Mouse (Mus musculus): ENCODE results near the gene Nat8. TPM values are rescaled to one million over a fixed set of nuclear protein-coding genes. Genes with fewer than 3 reads are reported as not detected.
"Not testable (repeated sequence)": the region's sequence is repeated elsewhere in the genome, so short reads cannot be mapped to it uniquely, and the experiment has no call there.

Nat8 gene
- polyA plus RNA-seq, 1 experiment from 2014 or later, result not detected

DNA sequence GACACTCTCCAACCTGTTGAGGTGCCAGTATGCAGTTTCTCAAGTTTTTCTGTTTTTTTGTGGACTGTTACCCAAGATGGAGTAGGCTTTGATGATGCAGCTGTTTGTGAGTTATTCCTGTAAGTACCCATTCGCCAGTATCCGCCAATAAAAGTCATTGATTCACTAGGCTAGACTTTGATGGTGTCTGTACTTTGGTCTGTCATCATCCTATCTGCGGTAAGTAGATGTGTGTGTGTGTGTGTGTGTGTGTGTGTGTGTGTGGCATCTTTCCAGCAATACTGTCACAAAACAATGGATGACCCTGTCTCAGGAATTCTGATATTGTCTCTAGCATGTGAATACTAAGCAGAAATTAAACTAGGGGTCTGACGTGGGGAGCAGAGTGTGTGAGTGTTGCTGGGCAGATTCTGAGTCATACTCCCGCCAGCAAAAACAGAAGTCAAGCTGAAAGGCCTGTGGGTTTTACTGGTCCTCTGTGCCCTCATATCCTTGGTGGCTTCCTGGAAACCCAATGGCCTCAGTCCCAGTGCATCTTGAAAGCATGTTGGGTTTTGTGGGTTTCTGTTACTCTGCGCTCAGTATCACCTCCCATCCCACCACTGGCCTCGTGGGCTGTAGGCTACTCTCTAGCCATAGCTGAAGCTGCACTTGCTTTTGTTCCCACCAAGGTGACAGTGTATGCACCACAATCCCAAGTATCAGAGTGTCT lies 19.3 kb upstream of the Nat8 start:
- WGBS, result 92% methylated on average over 7 of the region's 7 CpGs
- no peaks in the 10 kb centered on the region for H3K27me3 ChIP-seq (replicated peaks)
- no peaks in the 10 kb centered on the region for H3K9me3 ChIP-seq
- no peak overlapping the region for H3K4me3 ChIP-seq
- H3K36me3 ChIP-seq, result no peaks in the 10 kb centered on the region
- no peak for ATAC-seq (ENCODE audit: low FRiP score, low read depth)
- H3K4me1 ChIP-seq, result 0 out of 2 replicates have a peak, but pooled peaks cover 3% of the 10 kb centered on the region
- H3K27ac ChIP-seq, result no peak overlapping the region
- no peak overlapping the region for H3K9ac ChIP-seq
- no peak overlapping the region for H3K4me2 ChIP-seq (replicated peaks)

DNA sequence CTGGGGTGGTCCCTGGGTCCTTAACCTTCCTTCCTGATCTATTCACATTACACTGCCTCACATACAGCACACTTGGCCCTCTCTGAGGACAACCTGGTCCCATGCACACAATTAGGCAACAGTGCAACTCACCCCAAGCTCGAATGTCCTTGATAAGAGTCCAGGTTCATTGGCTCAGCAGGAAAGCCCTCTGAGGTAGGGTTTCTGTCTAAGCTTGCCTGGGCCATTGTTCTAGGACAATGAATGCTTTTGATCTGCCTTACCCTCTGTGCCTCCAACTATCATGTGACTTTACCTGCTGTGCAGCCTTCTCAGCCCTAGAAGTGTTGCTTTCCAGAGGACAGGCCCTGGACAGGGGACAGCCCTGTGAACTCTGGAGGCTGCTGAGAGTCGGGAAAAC lies 17.4 kb upstream of the Nat8 start:
- ATAC-seq (ENCODE audit: low FRiP score, low read depth), result no peak
- Histone ChIP-seq H3K4me3 (no peak overlapping the region), H3K9ac (no peak overlapping the region), H3K4me1 (0 out of 2 replicates have a peak, but pooled peaks cover 3% of the 10 kb centered on the region), H3K36me3 (no peaks in the 10 kb centered on the region), H3K4me2 (replicated peaks) (no peak overlapping the region), H3K9me3 (no peaks in the 10 kb centered on the region), H3K27ac (no peak overlapping the region), H3K27me3 (replicated peaks) (no peaks in the 10 kb centered on the region)
- WGBS, result 19% methylated on average over 2 of the region's 2 CpGs

DNA sequence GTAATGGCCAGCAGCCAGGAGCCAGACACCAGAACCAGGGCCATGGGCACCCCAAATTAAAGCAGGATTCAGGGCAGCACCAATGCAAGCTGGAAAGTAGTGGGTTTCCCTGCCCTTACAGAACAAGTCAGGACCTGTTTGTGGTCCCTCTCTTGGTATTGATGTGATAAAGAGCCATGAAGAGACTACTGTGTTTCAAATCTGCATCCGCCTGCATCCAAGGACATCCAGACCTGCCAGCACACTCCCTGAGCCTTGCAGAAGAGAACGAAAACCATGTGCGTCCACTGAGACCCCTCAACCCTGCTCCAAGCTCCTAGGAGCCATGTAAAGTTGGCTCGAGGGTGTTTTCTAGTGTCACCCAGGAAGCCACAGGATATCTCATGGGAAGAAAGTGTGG lies 16.3 kb upstream of the Nat8 start:
- Histone ChIP-seq H3K4me2 (replicated peaks) (no peak overlapping the region), H3K4me3 (no peak overlapping the region), H3K27ac (no peak overlapping the region), H3K27me3 (replicated peaks) (no peaks in the 10 kb centered on the region), H3K36me3 (no peaks in the 10 kb centered on the region), H3K9ac (no peak overlapping the region), H3K4me1 (0 out of 2 replicates have a peak, but pooled peaks cover 3% of the 10 kb centered on the region), H3K9me3 (no peaks in the 10 kb centered on the region)
- WGBS, result 91% methylated on average over 4 of the region's 4 CpGs
- no peak for ATAC-seq (ENCODE audit: low FRiP score, low read depth)

DNA sequence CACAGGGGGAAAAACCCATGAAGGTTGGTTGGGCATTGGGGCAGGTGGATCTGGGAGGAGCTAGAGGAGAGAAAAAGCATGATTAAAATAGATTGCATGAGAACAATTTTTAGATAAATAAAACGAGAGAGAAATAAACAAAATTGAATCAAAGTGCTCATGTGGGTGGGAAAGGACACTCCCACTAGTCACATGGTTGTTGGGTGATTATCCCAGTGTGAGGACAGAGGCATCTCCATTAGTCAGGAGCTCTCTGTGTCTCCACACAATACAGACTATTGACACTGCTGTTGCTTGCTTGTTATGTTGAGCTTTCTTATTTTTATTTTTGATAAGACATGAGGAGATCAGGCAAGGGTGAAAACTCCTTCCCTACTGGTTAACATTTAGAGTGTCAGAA lies 15.0 kb upstream of the Nat8 start:
- Histone ChIP-seq H3K4me2 (replicated peaks) (no peak overlapping the region), H3K27me3 (replicated peaks) (no peaks in the 10 kb centered on the region), H3K9me3 (no peaks in the 10 kb centered on the region), H3K4me3 (no peak overlapping the region), H3K4me1 (0 out of 2 replicates have a peak, but pooled peaks cover 3% of the 10 kb centered on the region), H3K36me3 (no peaks in the 10 kb centered on the region), H3K27ac (no peak overlapping the region), H3K9ac (no peak overlapping the region)
- ATAC-seq (ENCODE audit: low FRiP score, low read depth), result no peak
- WGBS, result 61% methylated on average over 1 of the region's 1 CpGs

DNA sequence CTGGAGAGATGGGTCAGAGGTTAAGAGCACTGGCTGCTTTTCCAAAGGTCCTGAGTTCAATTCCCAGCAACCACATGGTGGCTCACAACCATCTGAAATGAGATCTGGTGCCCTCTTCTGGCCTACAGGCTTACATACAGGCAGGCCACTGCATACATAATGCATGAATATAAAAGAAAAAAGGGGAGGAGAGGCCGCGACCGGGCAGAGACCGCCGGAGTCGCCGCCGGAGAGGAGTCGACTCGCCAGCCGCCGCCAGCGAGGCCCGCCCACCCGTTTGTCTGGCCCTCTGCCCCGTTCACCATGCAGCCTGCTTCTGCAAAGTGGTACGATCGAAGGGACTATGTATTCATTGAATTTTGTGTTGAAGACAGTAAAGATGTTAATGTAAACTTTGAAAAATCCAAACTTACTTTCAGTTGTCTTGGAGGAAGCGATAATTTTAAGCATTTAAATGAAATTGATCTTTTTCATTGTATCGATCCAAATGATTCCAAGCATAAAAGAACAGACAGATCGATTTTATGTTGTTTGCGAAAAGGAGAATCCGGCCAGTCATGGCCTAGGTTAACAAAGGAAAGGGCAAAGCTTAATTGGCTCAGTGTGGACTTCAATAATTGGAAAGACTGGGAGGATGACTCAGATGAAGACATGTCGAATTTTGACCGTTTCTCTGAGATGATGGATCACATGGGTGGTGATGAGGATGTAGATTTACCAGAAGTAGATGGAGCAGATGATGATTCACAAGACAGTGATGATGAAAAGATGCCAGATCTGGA lies 12.0 kb upstream of the Nat8 start:
- H3K4me3 ChIP-seq; H3K4me1 ChIP-seq; H3K9ac ChIP-seq; H3K9me3 ChIP-seq; ATAC-seq (ENCODE audit: low FRiP score, low read depth); H3K4me2 ChIP-seq (replicated peaks); H3K27me3 ChIP-seq (replicated peaks); H3K27ac ChIP-seq; H3K36me3 ChIP-seq: not testable (repeated sequence)
- 68% methylated on average over 25 of the region's 25 CpGs for WGBS

DNA sequence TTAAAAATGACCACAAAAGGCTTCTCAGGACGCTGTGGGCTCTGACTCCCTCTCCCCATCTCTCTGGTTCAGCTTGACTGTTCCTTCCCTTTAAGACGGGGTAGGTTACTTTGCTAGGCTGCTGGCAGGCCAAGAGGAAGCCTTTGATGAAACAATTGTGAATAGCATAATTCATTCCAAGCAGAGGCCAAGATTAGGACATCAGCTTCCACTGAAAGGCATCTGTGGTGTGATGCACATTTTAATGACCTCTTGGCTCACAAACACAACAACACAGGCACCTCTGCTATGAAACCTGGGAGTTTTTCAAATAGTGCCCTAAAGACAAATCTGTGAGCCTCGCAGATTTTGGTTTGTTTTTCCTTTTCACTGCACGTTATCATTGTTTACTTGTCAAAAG lies 8.1 kb upstream of the Nat8 start:
- Histone ChIP-seq H3K27me3 (replicated peaks) (no peaks in the 10 kb centered on the region), H3K9me3 (no peaks in the 10 kb centered on the region), H3K4me2 (replicated peaks) (no peak overlapping the region), H3K36me3 (no peaks in the 10 kb centered on the region), H3K9ac (no peak overlapping the region), H3K4me1 (no peaks in the 10 kb centered on the region), H3K27ac (no peak overlapping the region), H3K4me3 (no peak overlapping the region)
- WGBS, result 53% methylated on average over 4 of the region's 4 CpGs
- no peak for ATAC-seq (ENCODE audit: low FRiP score, low read depth)

DNA sequence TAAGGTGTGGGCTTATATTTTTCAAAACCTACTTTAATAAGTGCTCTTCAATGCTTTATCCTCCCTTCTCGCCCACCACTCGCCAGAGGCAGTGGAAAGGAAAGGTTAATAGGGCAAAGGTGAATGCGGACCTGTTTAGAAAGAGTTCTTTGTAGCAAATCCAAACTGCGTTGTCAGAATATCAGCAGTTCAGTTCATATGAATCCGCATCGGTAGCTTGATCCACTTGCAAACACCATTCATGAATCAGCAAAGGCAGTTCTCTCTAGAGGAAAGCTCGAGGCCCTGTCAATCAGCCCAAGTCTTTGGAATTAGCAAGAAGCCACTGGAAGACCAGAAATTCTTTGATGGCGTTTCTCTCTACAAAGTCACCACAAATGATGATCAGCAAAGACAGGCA lies 6.8 kb upstream of the Nat8 start:
- Histone ChIP-seq H3K9ac (no peak overlapping the region), H3K4me1 (no peaks in the 10 kb centered on the region), H3K4me2 (replicated peaks) (no peak overlapping the region), H3K27ac (no peak overlapping the region), H3K9me3 (no peaks in the 10 kb centered on the region), H3K36me3 (no peaks in the 10 kb centered on the region), H3K4me3 (no peak overlapping the region), H3K27me3 (replicated peaks) (no peaks in the 10 kb centered on the region)
- WGBS, result 71% methylated on average over 8 of the region's 8 CpGs
- no peak for ATAC-seq (ENCODE audit: low FRiP score, low read depth)

DNA sequence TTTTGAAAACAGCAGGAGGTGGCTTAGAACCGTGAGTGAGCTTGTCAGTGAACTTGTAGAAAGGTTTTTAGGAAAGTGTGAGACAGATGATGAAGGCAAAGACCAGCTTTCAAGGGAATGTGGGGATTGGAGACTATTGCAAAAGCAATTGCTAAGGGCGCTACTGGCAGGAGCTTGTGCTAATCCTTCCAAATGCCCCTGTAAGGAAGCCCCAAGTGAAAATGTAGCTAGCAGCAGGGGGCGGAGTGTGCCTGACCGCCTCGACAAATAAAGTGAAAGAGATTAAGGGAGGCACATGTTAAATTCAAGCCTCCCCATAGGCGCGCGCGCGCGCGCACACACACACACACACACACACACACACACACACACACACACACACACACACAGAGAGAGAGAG lies 5.4 kb upstream of the Nat8 start:
- H3K27ac ChIP-seq; H3K9me3 ChIP-seq; ATAC-seq (ENCODE audit: low FRiP score, low read depth); H3K9ac ChIP-seq; H3K27me3 ChIP-seq (replicated peaks); H3K4me3 ChIP-seq; H3K36me3 ChIP-seq; H3K4me1 ChIP-seq: not testable (repeated sequence)
- H3K4me2 ChIP-seq (replicated peaks), result 0 out of 2 replicates have a peak overlapping the region, but pooled peaks have one; percentile 12
- WGBS, result 34% methylated on average over 12 of the region's 12 CpGs

DNA sequence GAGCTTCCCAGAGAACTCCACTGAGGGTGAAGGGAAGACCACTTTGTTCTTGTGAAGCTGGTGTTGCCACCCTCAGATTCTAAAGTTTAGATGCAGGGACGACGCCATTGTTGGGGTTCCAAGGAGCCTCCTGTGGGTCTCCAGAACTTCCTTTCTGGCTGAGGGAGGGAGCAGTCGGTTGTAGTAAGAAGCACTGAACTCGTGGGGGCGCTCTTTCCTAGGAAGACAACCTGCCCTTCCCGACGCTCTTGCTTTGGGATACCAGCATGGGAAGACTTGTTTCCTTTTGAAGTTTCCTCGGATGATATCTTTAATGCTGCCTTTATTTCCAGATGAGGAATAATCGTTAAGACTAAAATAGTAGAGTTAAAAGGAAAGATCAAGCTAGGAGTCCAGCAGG lies 4.9 kb upstream of the Nat8 start:
- H3K36me3 ChIP-seq; H3K4me3 ChIP-seq; H3K4me1 ChIP-seq; H3K9me3 ChIP-seq; H3K27me3 ChIP-seq (replicated peaks); H3K4me2 ChIP-seq (replicated peaks); ATAC-seq (ENCODE audit: low FRiP score, low read depth); H3K9ac ChIP-seq; H3K27ac ChIP-seq: not testable (repeated sequence)
- 30% methylated on average over 9 of the region's 9 CpGs for WGBS

DNA sequence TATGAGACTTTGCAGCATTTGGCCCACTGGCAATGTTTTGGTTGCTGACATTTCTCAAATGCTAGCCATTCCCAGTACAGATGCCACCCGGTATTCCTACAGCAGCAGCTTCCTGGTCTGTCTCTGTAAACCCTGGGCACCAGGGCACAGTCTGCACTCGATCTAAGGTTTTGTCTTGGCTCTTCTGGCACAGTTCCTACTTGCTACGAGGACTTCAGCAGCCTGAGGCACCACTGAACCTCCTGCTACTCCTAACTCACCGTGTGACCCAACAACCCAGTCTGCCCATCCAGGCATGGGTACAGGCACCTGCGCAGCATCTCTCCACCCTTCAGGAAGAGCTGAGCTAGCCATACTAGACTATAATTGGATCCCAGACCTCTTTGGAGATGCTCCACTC lies 4.2 kb upstream of the Nat8 start:
- not testable (repeated sequence) for H3K9me3 ChIP-seq; H3K9ac ChIP-seq; H3K4me1 ChIP-seq; ATAC-seq (ENCODE audit: low FRiP score, low read depth); H3K27ac ChIP-seq; H3K27me3 ChIP-seq (replicated peaks); H3K4me3 ChIP-seq; H3K36me3 ChIP-seq; H3K4me2 ChIP-seq (replicated peaks)
- WGBS, result 83% methylated on average over 5 of the region's 5 CpGs

DNA sequence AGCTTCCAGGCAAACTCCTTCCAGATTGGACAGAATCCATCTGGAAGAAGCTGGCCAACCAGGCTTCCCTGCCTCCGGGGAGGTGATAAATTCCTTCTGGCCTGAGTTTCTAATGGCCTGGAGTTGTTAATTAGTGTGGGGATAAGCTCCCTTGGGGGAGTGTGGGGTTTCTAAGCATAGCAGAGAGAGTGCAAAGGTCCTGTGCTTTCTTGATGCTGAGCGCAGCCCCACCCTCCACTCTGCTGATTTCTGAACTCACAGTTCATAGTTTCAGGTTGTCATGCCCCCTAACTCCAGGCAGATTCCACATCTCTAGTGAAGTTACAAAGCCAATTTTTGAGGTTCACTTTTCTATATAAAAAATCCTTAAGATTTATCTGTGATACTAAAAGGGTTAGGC lies 3.2 kb upstream of the Nat8 start:
- H3K9me3 ChIP-seq; H3K27ac ChIP-seq; H3K4me1 ChIP-seq; H3K27me3 ChIP-seq (replicated peaks); H3K9ac ChIP-seq; H3K4me2 ChIP-seq (replicated peaks); ATAC-seq (ENCODE audit: low FRiP score, low read depth); H3K36me3 ChIP-seq; H3K4me3 ChIP-seq: not testable (repeated sequence)
- WGBS, result 80% methylated on average over 1 of the region's 2 CpGs

DNA sequence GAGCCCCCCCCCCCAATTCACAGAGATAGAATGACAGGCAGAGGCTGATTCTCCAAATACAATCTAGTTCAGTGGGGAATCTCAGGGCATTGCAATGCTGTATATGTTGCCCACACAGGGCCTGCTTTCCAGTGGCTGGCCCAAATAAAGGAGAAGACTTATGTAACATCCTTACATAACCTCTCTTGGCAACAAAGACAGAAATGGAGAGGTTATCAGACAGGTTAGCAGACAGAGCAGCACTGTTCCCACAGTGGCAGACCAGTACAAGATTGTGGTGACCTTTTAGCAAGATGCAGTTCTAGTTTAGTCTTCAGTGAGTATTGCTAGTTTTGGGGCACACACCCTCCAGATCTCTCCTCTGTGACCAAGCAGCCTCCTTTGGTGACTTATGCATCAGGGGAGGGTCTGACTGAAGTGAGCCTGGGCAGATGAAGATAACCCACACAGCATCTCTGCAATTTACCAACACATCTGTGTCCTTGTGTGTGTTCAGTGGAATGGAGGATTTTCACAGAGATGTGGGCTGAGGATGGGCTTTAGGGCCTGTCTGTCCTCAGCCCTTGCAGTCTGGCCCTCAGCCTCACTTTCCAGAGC lies 2.7 kb upstream of the Nat8 start:
- not testable (repeated sequence) for H3K9me3 ChIP-seq; H3K9ac ChIP-seq; H3K4me3 ChIP-seq; H3K27me3 ChIP-seq (replicated peaks); ATAC-seq (ENCODE audit: low FRiP score, low read depth); H3K36me3 ChIP-seq; H3K4me2 ChIP-seq (replicated peaks); H3K4me1 ChIP-seq; H3K27ac ChIP-seq
